Mouse (Mus musculus): ENCODE results near the gene Samd13. TPM values are rescaled to one million over a fixed set of nuclear protein-coding genes. Genes with fewer than 3 reads are reported as not detected.

Gene Samd13
- 0.86 and 1.2 TPM in 2 replicates for polyA plus RNA-seq (2014; fragmentation: Nextera tagmentation; extraction: Ambion mirVana)

GRCm38 (mm10) chr3:146684811-146685675, at the start of gene Samd13:
Samd13 (minus strand) TSS chr3:146685592.
- no peaks in the 10 kb centered on the region for H3K4me1 ChIP-seq (ENCODE audit: control insufficient read depth, insufficient read depth, low read length)
- 3% methylated on average over 50 of the region's 50 CpGs for WGBS
- H3K27me3 ChIP-seq (ENCODE audit: control insufficient read depth, insufficient read depth, low read length) = no peaks in the 10 kb centered on the region
- peak within 1 kb of the TSS; percentile 51 for H3K4me3 ChIP-seq (ENCODE audit: low read depth, low read length)
- no peak within 1 kb of the TSS for H3K27ac ChIP-seq (replicated peaks; ENCODE audit: low read depth, low read length)
- H3K36me3 ChIP-seq (replicated peaks; ENCODE audit: control insufficient read depth, insufficient read depth, low read depth, low read length) = no peaks in the 10 kb centered on the region
- DNase-seq (ENCODE audit: low spot score) (peak; percentile 91), ATAC-seq (replicated peaks; ENCODE audit: insufficient number of reproducible peaks, low FRiP score, low TSS enrichment, low read depth) (peak; percentile 91)
- H3K9ac ChIP-seq (replicated peaks; ENCODE audit: low read length) = peak within 1 kb of the TSS; percentile 72
- H3K4me2 ChIP-seq (ENCODE audit: low read depth, low read length) = peak within 1 kb of the TSS; percentile 85
- H3K9me3 ChIP-seq (replicated peaks; ENCODE audit: control insufficient read depth, low read length) = no peaks in the 10 kb centered on the region

- DNase-seq (ENCODE audit: low spot score) (no peak), ATAC-seq (replicated peaks; ENCODE audit: insufficient number of reproducible peaks, low FRiP score, low TSS enrichment, low read depth) (no peak)
- Histone ChIP-seq H3K4me2 (ENCODE audit: low read depth, low read length) (no peak overlapping the region), H3K4me1 (ENCODE audit: control insufficient read depth, insufficient read depth, low read length) (no peaks in the 10 kb centered on the region), H3K9me3 (replicated peaks; ENCODE audit: control insufficient read depth, low read length) (no peaks in the 10 kb centered on the region), H3K4me3 (ENCODE audit: low read depth, low read length) (no peak overlapping the region), H3K27ac (replicated peaks; ENCODE audit: low read depth, low read length) (no peak overlapping the region), H3K27me3 (ENCODE audit: control insufficient read depth, insufficient read depth, low read length) (no peaks in the 10 kb centered on the region), H3K9ac (replicated peaks; ENCODE audit: low read length) (no peak overlapping the region), H3K36me3 (replicated peaks; ENCODE audit: control insufficient read depth, insufficient read depth, low read depth, low read length) (peaks cover 3% of the 10 kb centered on the region; the same call in 1 of the 2 replicates)
- 94% methylated on average over 11 of the region's 11 CpGs for WGBS
Observed at GRCm38 (mm10) chr3:146731499-146731898, 46.1 kb upstream of the Samd13 start.

GRCm38 (mm10) chr3:146723037-146723436, 37.6 kb upstream of the Samd13 start:
- Histone ChIP-seq H3K9ac (replicated peaks; ENCODE audit: low read length) (no peak overlapping the region), H3K9me3 (replicated peaks; ENCODE audit: control insufficient read depth, low read length) (no peaks in the 10 kb centered on the region), H3K4me3 (ENCODE audit: low read depth, low read length) (no peak overlapping the region), H3K27me3 (ENCODE audit: control insufficient read depth, insufficient read depth, low read length) (no peaks in the 10 kb centered on the region), H3K27ac (replicated peaks; ENCODE audit: low read depth, low read length) (no peak overlapping the region), H3K4me1 (ENCODE audit: control insufficient read depth, insufficient read depth, low read length) (no peaks in the 10 kb centered on the region), H3K4me2 (ENCODE audit: low read depth, low read length) (no peak overlapping the region), H3K36me3 (replicated peaks; ENCODE audit: control insufficient read depth, insufficient read depth, low read depth, low read length) (no peaks in the 10 kb centered on the region)
- DNase-seq (ENCODE audit: low spot score) (peak; percentile 4), ATAC-seq (replicated peaks; ENCODE audit: insufficient number of reproducible peaks, low FRiP score, low TSS enrichment, low read depth) (no peak)
- WGBS = 43% methylated on average over 3 of the region's 3 CpGs

GRCm38 (mm10) chr3:146719696-146720095, 34.3 kb upstream of the Samd13 start:
- no peak overlapping the region for H3K27ac ChIP-seq (replicated peaks; ENCODE audit: low read depth, low read length)
- H3K4me3 ChIP-seq (ENCODE audit: low read depth, low read length) = no peak overlapping the region
- no peak overlapping the region for H3K4me2 ChIP-seq (ENCODE audit: low read depth, low read length)
- DNase-seq (ENCODE audit: low spot score) (no peak), ATAC-seq (replicated peaks; ENCODE audit: insufficient number of reproducible peaks, low FRiP score, low TSS enrichment, low read depth) (no peak)
- no peaks in the 10 kb centered on the region for H3K36me3 ChIP-seq (replicated peaks; ENCODE audit: control insufficient read depth, insufficient read depth, low read depth, low read length)
- no peaks in the 10 kb centered on the region for H3K9me3 ChIP-seq (replicated peaks; ENCODE audit: control insufficient read depth, low read length)
- H3K27me3 ChIP-seq (ENCODE audit: control insufficient read depth, insufficient read depth, low read length) = no peaks in the 10 kb centered on the region
- H3K4me1 ChIP-seq (ENCODE audit: control insufficient read depth, insufficient read depth, low read length) = no peaks in the 10 kb centered on the region
- 80% methylated on average over 4 of the region's 4 CpGs for WGBS
- no peak overlapping the region for H3K9ac ChIP-seq (replicated peaks; ENCODE audit: low read length)

GRCm38 (mm10) chr3:146718251-146718650, 32.9 kb upstream of the Samd13 start:
- no peak overlapping the region for H3K9ac ChIP-seq (replicated peaks; ENCODE audit: low read length)
- H3K4me3 ChIP-seq (ENCODE audit: low read depth, low read length) = no peak overlapping the region
- H3K27me3 ChIP-seq (ENCODE audit: control insufficient read depth, insufficient read depth, low read length) = no peaks in the 10 kb centered on the region
- no peak overlapping the region for H3K27ac ChIP-seq (replicated peaks; ENCODE audit: low read depth, low read length)
- DNase-seq (ENCODE audit: low spot score) = no peak
- WGBS = 80% methylated on average over 5 of the region's 5 CpGs
- H3K4me2 ChIP-seq (ENCODE audit: low read depth, low read length) = no peak overlapping the region
- no peaks in the 10 kb centered on the region for H3K4me1 ChIP-seq (ENCODE audit: control insufficient read depth, insufficient read depth, low read length)
- no peak for ATAC-seq (replicated peaks; ENCODE audit: insufficient number of reproducible peaks, low FRiP score, low TSS enrichment, low read depth)
- no peaks in the 10 kb centered on the region for H3K36me3 ChIP-seq (replicated peaks; ENCODE audit: control insufficient read depth, insufficient read depth, low read depth, low read length)
- H3K9me3 ChIP-seq (replicated peaks; ENCODE audit: control insufficient read depth, low read length) = no peaks in the 10 kb centered on the region

GRCm38 (mm10) chr3:146712305-146712704, 26.9 kb upstream of the Samd13 start:
- Histone ChIP-seq H3K4me3 (ENCODE audit: low read depth, low read length) (no peak overlapping the region), H3K4me2 (ENCODE audit: low read depth, low read length) (no peak overlapping the region), H3K9me3 (replicated peaks; ENCODE audit: control insufficient read depth, low read length) (no peaks in the 10 kb centered on the region), H3K4me1 (ENCODE audit: control insufficient read depth, insufficient read depth, low read length) (no peaks in the 10 kb centered on the region), H3K9ac (replicated peaks; ENCODE audit: low read length) (no peak overlapping the region), H3K27ac (replicated peaks; ENCODE audit: low read depth, low read length) (no peak overlapping the region), H3K36me3 (replicated peaks; ENCODE audit: control insufficient read depth, insufficient read depth, low read depth, low read length) (no peaks in the 10 kb centered on the region), H3K27me3 (ENCODE audit: control insufficient read depth, insufficient read depth, low read length) (no peaks in the 10 kb centered on the region)
- 78% methylated on average over 7 of the region's 7 CpGs for WGBS
- DNase-seq (ENCODE audit: low spot score) = no peak
- ATAC-seq (replicated peaks; ENCODE audit: insufficient number of reproducible peaks, low FRiP score, low TSS enrichment, low read depth) = no peak

- Histone ChIP-seq H3K27ac (replicated peaks; ENCODE audit: low read depth, low read length) (no peak overlapping the region), H3K27me3 (ENCODE audit: control insufficient read depth, insufficient read depth, low read length) (no peaks in the 10 kb centered on the region), H3K36me3 (replicated peaks; ENCODE audit: control insufficient read depth, insufficient read depth, low read depth, low read length) (no peaks in the 10 kb centered on the region), H3K4me3 (ENCODE audit: low read depth, low read length) (no peak overlapping the region), H3K9ac (replicated peaks; ENCODE audit: low read length) (no peak overlapping the region), H3K4me2 (ENCODE audit: low read depth, low read length) (no peak overlapping the region), H3K9me3 (replicated peaks; ENCODE audit: control insufficient read depth, low read length) (no peaks in the 10 kb centered on the region), H3K4me1 (ENCODE audit: control insufficient read depth, insufficient read depth, low read length) (no peaks in the 10 kb centered on the region)
- ATAC-seq (replicated peaks; ENCODE audit: insufficient number of reproducible peaks, low FRiP score, low TSS enrichment, low read depth) (no peak), DNase-seq (ENCODE audit: low spot score) (no peak)
- 58% methylated on average over 6 of the region's 6 CpGs for WGBS
Observed at GRCm38 (mm10) chr3:146711559-146711958, 26.2 kb upstream of the Samd13 start.

GRCm38 (mm10) chr3:146711084-146711483, 25.7 kb upstream of the Samd13 start:
- Histone ChIP-seq H3K9me3 (replicated peaks; ENCODE audit: control insufficient read depth, low read length) (no peaks in the 10 kb centered on the region), H3K4me1 (ENCODE audit: control insufficient read depth, insufficient read depth, low read length) (no peaks in the 10 kb centered on the region), H3K27me3 (ENCODE audit: control insufficient read depth, insufficient read depth, low read length) (no peaks in the 10 kb centered on the region), H3K9ac (replicated peaks; ENCODE audit: low read length) (no peak overlapping the region), H3K27ac (replicated peaks; ENCODE audit: low read depth, low read length) (no peak overlapping the region), H3K4me2 (ENCODE audit: low read depth, low read length) (no peak overlapping the region), H3K36me3 (replicated peaks; ENCODE audit: control insufficient read depth, insufficient read depth, low read depth, low read length) (no peaks in the 10 kb centered on the region), H3K4me3 (ENCODE audit: low read depth, low read length) (no peak overlapping the region)
- DNase-seq (ENCODE audit: low spot score) (no peak), ATAC-seq (replicated peaks; ENCODE audit: insufficient number of reproducible peaks, low FRiP score, low TSS enrichment, low read depth) (no peak)
- 67% methylated on average over 7 of the region's 7 CpGs for WGBS
